Mouse (Mus musculus): Measurements from ENCODE around the gene Tfb1m. TPM values are rescaled to one million over a fixed set of nuclear protein-coding genes. Genes with fewer than 3 reads are reported as not detected.

Gene Tfb1m
- total and polyA plus RNA-seq, 3 experiments = 1.1 to 12.7 (median 12.3) TPM

Other genes with a start within 250 kb of the Tfb1m start
- gene Tiam2, start 231.2 kb downstream of the Tfb1m start, total RNA-seq (2021) = 10 to 100 TPM; 22.3 to 29.4 TPM
- 5.3 and 6.5 TPM in 2 replicates for gene Tiam2, start 231.2 kb downstream of the Tfb1m start, polyA plus RNA-seq (2012; rRNA removed)
- under 1 TPM in 1 of 2 experiments, not detected in 1; 0.46 TPM for gene Cldn20, start 25.2 kb downstream of the Tfb1m start, total RNA-seq (2021)
- 0.68 TPM in 1 of 2 replicates, not detected in the other for gene Cldn20, start 25.2 kb downstream of the Tfb1m start, polyA plus RNA-seq (2012; rRNA removed)
- gene Nox3, start 138.5 kb upstream of the Tfb1m start, total RNA-seq (2021) = not detected
- not detected in 2 replicates for gene Nox3, start 138.5 kb upstream of the Tfb1m start, polyA plus RNA-seq (2012; rRNA removed)